Mouse (Mus musculus) heart, embryonic 14.5 days (tissue): ENCODE data around the gene Def6. TPM values are rescaled to one million over a fixed set of nuclear protein-coding genes. Genes with fewer than 3 reads are reported as not detected.

Experiments
- ATAC-seq: fragments of 200-750 bp; cut with Nextera tagmentation; 2 replicates; pipeline ENCODE4 v1.8.0; 2017; ENCODE audit warnings: low read depth, moderate TSS enrichment; ENCODE audit not compliant: insufficient number of reproducible peaks, insufficient read depth, low FRiP score
- H3K27ac ChIP-seq, 2 experiments: fragments of 200-500 bp in 1 of 2; fragments of 300-500 bp in 1 of 2; sonication (generic) in 1 of 2; replicated peaks in 1 of 2; 2 replicates each; pipeline ENCODE4 v1.5.1; 2012 to 2014; ENCODE audit warnings: low read depth in 2 of 2, low read length in 2 of 2, control low read depth in 1 of 2, mild to moderate bottlenecking in 1 of 2, mixed read lengths in 1 of 2; ENCODE audit not compliant: control insufficient read depth in 1 of 2, insufficient read depth in 1 of 2
- H3K27me3 ChIP-seq: fragments of 300-500 bp; sonication (generic); 2 replicates; pipeline ENCODE4 v1.6.1; 2014; ENCODE audit warnings: mild to moderate bottlenecking, low read length, control low read depth; ENCODE audit not compliant: control insufficient read depth, insufficient read depth
- H3K36me3 ChIP-seq: fragments of 300-500 bp; sonication (generic); 2 replicates; pipeline ENCODE4 v1.6.1; 2014; ENCODE audit warnings: mild to moderate bottlenecking, control low read depth, low read length, mixed read lengths; ENCODE audit not compliant: control insufficient read depth, insufficient read depth
- H3K4me1 ChIP-seq, 2 experiments: fragments of 200-500 bp in 1 of 2; fragments of 300-500 bp in 1 of 2; sonication (generic) in 1 of 2; 2 replicates each; pipeline ENCODE4 v1.6.1; 2012 to 2014; ENCODE audit warnings: low read length in 2 of 2, control low read depth in 1 of 2, mixed read lengths in 1 of 2; ENCODE audit not compliant: control insufficient read depth in 2 of 2, insufficient read depth in 2 of 2
- H3K4me2 ChIP-seq: fragments of 300-500 bp; sonication (generic); 2 replicates; pipeline ENCODE4 v1.6.1; 2014; ENCODE audit warnings: mild to moderate bottlenecking, low read length
- H3K4me3 ChIP-seq, 2 experiments: fragments of 200-500 bp in 1 of 2; fragments of 300-500 bp in 1 of 2; sonication (generic) in 1 of 2; 2 replicates each; pipeline ENCODE4 v1.5.1; 2012 to 2014; ENCODE audit warnings: low read length in 2 of 2, mild to moderate bottlenecking in 2 of 2, control low read depth in 1 of 2, low read depth in 1 of 2, moderate library complexity in 1 of 2; ENCODE audit not compliant: control insufficient read depth in 1 of 2, insufficient read depth in 1 of 2
- H3K9ac ChIP-seq: fragments of 300-500 bp; sonication (generic); 2 replicates; pipeline ENCODE4 v1.6.1; 2014; ENCODE audit warnings: mild to moderate bottlenecking, low read length
- H3K9me3 ChIP-seq: fragments of 300-500 bp; sonication (generic); 2 replicates; pipeline ENCODE4 v1.6.1; 2016; ENCODE audit warnings: low read length, control low read depth; ENCODE audit not compliant: control insufficient read depth
- WGBS: fragments of 180-500 bp; shearing (Covaris S2); extraction: QIAGEN DNeasy Blood & Tissue Kit; methylation state at CpG from one replicate; pipeline ENCODE4 v1.1.7; 2014; 5-methylcytosine and 5-hydroxymethylcytosine counted together
- polyA plus RNA-seq: library from polyadenylated mRNA; unstranded; fragments of >200 nt; fragmentation: Nextera tagmentation; extraction: Ambion mirVana; gene quantifications from 2 replicates; pipeline ENCODE4 v1.2.1, GENCODE M21; 2014

Def6 gene
- polyA plus RNA-seq, 1 experiment from 2014 or later = 1.5 TPM

- WGBS = 94% methylated on average over 10 of the region's 10 CpGs
- Histone ChIP-seq H3K9ac (no peak overlapping the region), H3K4me1 (no peaks in the 10 kb centered on the region)
Measured at GRCm38 (mm10) chr17:28195033-28195432, 12.5 kb upstream of the Def6 start.

GRCm38 (mm10) chr17:28197646-28198045, 9.9 kb upstream of the Def6 start:
- Histone ChIP-seq H3K9ac (no peak overlapping the region), H3K27me3 (no peaks in the 10 kb centered on the region), H3K4me3 (no peak overlapping the region), H3K4me1 (no peaks in the 10 kb centered on the region), H3K4me2 (no peak overlapping the region), H3K9me3 (no peaks in the 10 kb centered on the region), H3K27ac (no peak overlapping the region), H3K36me3 (peaks cover 85% of the 10 kb centered on the region)
- WGBS = 85% methylated on average over 18 of the region's 18 CpGs
- no peak for ATAC-seq

More at GRCm38 (mm10) chr17:28195033-28195432, 12.5 kb upstream of the Def6 start:
- Histone ChIP-seq H3K27ac (no peak overlapping the region), H3K9me3 (no peaks in the 10 kb centered on the region), H3K4me2 (no peak overlapping the region), H3K27me3 (no peaks in the 10 kb centered on the region), H3K4me3 (no peak overlapping the region), H3K36me3 (peaks cover 81% of the 10 kb centered on the region)
- ATAC-seq = no peak

- H3K9ac ChIP-seq = no peak overlapping the region
- H3K27ac ChIP-seq = no peak overlapping the region
- no peaks in the 10 kb centered on the region for H3K27me3 ChIP-seq
- H3K9me3 ChIP-seq = no peaks in the 10 kb centered on the region
- no peak for ATAC-seq
- peaks cover 74% of the 10 kb centered on the region for H3K36me3 ChIP-seq
- H3K4me1 ChIP-seq = peaks cover 4 to 5% of the 10 kb centered on the region in 2 experiments
- H3K4me2 ChIP-seq = no peak overlapping the region
- WGBS = 83% methylated on average over 14 of the region's 14 CpGs
- no peak overlapping the region for H3K4me3 ChIP-seq
Measured at GRCm38 (mm10) chr17:28201982-28202381, 5.6 kb upstream of the Def6 start.

- Histone ChIP-seq H3K9me3 (no peaks in the 10 kb centered on the region), H3K4me3 (no peak overlapping the region), H3K4me2 (no peak overlapping the region), H3K36me3 (peaks cover 56% of the 10 kb centered on the region), H3K27me3 (no peaks in the 10 kb centered on the region), H3K9ac (no peak overlapping the region), H3K27ac (no peak overlapping the region), H3K4me1 (peaks cover 12 to 16% of the 10 kb centered on the region in 2 experiments)
- no peak for ATAC-seq
- 40% methylated on average over 14 of the region's 14 CpGs for WGBS
Measured at GRCm38 (mm10) chr17:28204052-28204720, 3.4 kb upstream of the Def6 start.

- Histone ChIP-seq H3K27me3 (no peaks in the 10 kb centered on the region), H3K9ac (no peak overlapping the region), H3K36me3 (peaks cover 44% of the 10 kb centered on the region), H3K9me3 (no peaks in the 10 kb centered on the region), H3K4me2 (no peak overlapping the region), H3K27ac (no peak overlapping the region), H3K4me1 (peaks cover 12 to 16% of the 10 kb centered on the region in 2 experiments), H3K4me3 (no peak overlapping the region)
- no peak for ATAC-seq
- 91% methylated on average over 8 of the region's 8 CpGs for WGBS
Measured at GRCm38 (mm10) chr17:28205443-28205842, 2.1 kb upstream of the Def6 start.

GRCm38 (mm10) chr17:28207092-28207491, 486 bp upstream of the Def6 start:
- Histone ChIP-seq H3K4me1 (peaks cover 12 to 16% of the 10 kb centered on the region in 2 experiments), H3K27me3 (no peaks in the 10 kb centered on the region), H3K9me3 (no peaks in the 10 kb centered on the region), H3K36me3 (peaks cover 27% of the 10 kb centered on the region), H3K27ac (peak overlapping the region; percentile 47 to 51), H3K4me2 (no peak overlapping the region), H3K9ac (peak overlapping the region; percentile 72; the same call in 1 of the 2 replicates), H3K4me3 (no peak overlapping the region)
- 59% methylated on average over 8 of the region's 8 CpGs for WGBS
- ATAC-seq = 0 out of 2 replicates have a peak, but pooled peaks have one; percentile 3

- no peak for ATAC-seq
- Histone ChIP-seq H3K4me3 (peak overlapping the region in 1 of 2 experiments; percentile 33; a peak in 2 of 4 replicates), H3K36me3 (peaks cover 16% of the 10 kb centered on the region), H3K9ac (peak overlapping the region; percentile 72), H3K4me2 (peak overlapping the region; percentile 69), H3K9me3 (no peaks in the 10 kb centered on the region), H3K27me3 (no peaks in the 10 kb centered on the region), H3K27ac (no peak overlapping the region), H3K4me1 (peaks cover 12 to 16% of the 10 kb centered on the region in 2 experiments)
- WGBS = 80% methylated on average over 8 of the region's 8 CpGs
Measured at GRCm38 (mm10) chr17:28208314-28208612, 685 bp downstream of the Def6 start.
